Mouse (Mus musculus): ENCODE measurements around the gene 4930404N11Rik. TPM values are rescaled to one million over a fixed set of nuclear protein-coding genes. Genes with fewer than 3 reads are reported as not detected.

4930404N11Rik gene
- 5.0 to 8.0 TPM (median 6.8 TPM) in 4 replicates for total RNA-seq (2023)

DNA sequence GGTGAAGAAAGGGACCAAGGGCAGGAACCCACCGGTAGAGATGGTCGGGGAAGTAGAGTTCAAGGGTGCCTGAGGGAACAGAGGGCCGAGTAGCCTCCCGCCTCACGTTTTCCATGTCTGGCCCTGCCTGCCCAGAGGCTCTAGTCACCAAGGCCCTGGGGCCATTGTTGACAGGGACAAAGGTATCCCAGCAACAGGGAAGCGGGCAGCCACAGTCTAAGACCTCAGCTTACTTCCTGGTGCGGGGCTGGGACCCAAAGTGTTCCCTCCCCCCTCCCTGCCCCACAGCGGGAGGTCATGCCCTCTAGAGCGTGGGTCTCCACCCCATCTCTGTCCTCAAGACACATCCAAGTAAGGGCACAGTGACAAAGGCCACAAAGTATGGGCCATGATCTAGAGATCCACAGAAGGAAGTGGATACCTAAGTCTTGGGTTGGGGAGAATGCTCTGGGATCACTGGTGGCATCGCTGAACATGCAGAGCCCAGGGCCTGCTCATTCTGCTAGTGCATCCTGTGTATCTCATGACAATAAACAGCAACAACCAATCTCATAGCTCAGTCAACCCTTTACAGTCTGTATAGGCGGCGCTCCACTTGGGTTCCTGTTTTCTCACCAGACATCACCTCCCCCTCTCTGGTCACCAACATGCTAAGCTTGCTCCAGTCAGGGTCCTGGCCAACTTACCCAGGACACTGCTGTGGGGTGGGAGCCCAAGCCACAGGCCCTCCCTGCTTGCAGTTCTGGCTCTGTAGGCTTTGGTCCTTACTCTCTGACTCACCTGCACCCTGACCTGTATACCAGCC, at the start of gene 4930404N11Rik:
Gene 4930404N11Rik (minus strand): TSS at position 145 of the 805 bp plus-strand sequence.

GRCm38 (mm10) chr10:81392781-81393185, 27.2 kb upstream of the 4930404N11Rik start, which contains the start of gene Smim24:
TSS of gene Smim24 (plus strand) at chr10:81393051.

DNA sequence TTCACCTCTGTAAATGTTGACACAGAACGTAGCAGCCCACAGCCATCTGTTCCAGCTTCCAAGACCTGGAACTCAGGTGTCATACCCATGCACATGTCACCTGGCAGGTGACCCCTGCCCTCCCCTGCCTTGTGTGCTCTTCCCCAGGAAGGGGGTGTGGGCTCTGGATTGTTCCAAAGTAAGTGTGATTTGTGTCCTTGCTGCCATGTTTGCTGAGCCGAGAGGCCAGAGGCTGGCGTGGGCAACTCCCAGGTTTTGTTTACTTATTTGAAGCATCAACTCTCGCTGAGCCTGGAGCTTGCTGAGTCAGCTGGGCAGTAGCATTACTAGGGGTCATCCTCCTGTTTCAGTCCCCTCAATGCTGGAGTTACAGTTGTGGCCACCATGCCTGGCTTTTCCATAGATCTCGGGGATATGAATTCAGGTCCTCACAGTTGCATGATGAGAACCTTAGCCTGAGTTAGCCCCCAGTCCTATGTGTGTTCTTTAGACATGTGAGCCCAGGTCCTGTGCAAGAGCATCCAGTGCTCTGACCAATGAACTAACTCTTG, 23.0 kb upstream of the 4930404N11Rik start, which contains the start of gene Gm48552:
Gene Gm48552 (plus strand): TSS at position 501 of the 551 bp plus-strand sequence.

GRCm38 (mm10) chr10:81383802-81384604, 18.4 kb upstream of the 4930404N11Rik start, which contains the start of the genes Dohh and Gm48551:
TSS of gene Dohh (plus strand) at chr10:81384428.
TSS of gene Gm48551 (plus strand) at chr10:81384466.

GRCm38 (mm10) chr10:81377793-81378552, 12.4 kb upstream of the 4930404N11Rik start, which contains the start of gene Fzr1:
TSS of gene Fzr1 (minus strand) at chr10:81378516.

GRCm38 (mm10) chr10:81356991-81357844, 8.4 kb downstream of the 4930404N11Rik start, which contains the start of gene Mfsd12:
TSS of gene Mfsd12 (plus strand) at chr10:81357491.

GRCm38 (mm10) chr10:81350351-81351063, 15.1 kb downstream of the 4930404N11Rik start, which contains the start of gene Hmg20b:
TSS of gene Hmg20b (minus strand) at chr10:81350480.

GRCm38 (mm10) chr10:81342686-81343505, 22.7 kb downstream of the 4930404N11Rik start, which contains the start of gene Gipc3:
TSS of gene Gipc3 (minus strand) at chr10:81343266.

DNA sequence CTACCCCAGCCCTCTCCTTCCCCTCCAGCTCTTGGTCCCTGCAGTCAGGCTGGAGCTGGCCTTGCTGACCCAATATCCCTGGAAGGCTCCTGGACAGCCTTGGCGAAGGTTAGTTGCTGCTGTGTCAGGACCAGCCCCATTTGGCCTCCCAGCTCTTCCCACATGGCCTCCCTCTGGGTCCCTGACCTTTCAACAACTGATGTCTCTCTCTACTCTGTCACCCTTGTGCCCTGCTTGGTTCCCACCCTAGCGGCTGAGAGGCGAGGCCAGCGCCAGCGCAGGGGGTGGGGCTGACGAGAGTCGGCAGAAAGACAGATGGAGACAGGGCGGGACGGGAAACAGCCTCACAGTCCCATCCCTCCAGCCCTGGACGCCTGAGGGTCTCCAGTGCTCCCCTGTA, 37.2 kb downstream of the 4930404N11Rik start, which contains the start of gene Tbxa2r:
Gene Tbxa2r (plus strand): TSS at position 346 of the 400 bp plus-strand sequence.

DNA sequence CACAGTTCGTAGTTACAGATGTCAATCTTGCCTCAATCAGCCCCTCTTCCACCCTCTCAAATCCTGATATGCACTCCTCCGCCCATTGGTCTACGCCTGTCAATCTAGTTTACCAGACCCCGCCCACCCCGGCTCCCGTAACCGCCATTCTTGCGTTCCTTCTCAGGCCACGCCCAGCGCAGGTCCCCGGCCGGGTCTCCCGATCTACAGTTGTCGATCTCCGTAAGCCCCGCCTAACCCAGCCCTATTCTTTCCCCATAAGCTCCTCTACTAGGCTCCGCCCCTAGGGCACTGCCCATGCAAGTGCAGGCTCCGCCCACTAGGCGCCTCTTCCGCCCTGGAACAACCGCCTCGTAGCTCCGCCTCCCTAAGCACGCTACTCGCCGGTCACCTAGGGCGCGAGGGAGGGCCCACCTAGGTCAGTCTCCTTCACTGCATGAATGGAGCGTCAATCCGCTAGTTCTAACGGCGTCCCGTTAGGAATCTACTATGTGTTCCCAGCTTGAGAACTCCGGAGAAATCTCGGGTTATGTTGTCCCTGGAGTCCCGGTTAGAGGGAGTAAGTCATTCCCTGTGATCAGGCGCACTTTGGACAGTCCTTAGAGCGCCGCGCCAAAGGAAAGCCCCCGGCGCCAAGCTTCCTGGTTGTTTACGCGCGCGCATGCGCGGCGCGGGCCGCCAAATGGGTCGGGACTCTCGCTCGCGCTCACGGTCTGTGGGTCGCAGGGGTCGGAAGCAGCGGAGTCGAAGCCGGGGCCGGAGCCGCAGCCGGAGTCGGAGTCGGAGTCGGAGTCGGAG, 44.9 kb downstream of the 4930404N11Rik start, which contains the start of gene Cactin:
Gene Cactin (plus strand): TSS at position 554 of the 798 bp plus-strand sequence.

Other genes with a start within 250 kb of the 4930404N11Rik start
- gene Zbtb7a, start 230.6 kb downstream of the 4930404N11Rik start, total RNA-seq (2023) = 102 to 107 TPM (median 105 TPM) in 4 replicates
- 60.6 to 70.8 TPM (median 66.5 TPM) in 4 replicates for gene Pias4, start 197.9 kb downstream of the 4930404N11Rik start, total RNA-seq (2023)
- gene Eef2, start 189.2 kb downstream of the 4930404N11Rik start, total RNA-seq (2023) = 1,970 to 2,090 TPM (median 2,027 TPM) in 4 replicates
- gene Dapk3, start 182.8 kb downstream of the 4930404N11Rik start, total RNA-seq (2023) = 79.2 to 84.3 TPM (median 81.9 TPM) in 4 replicates
- gene 4930442H23Rik, start 182.0 kb downstream of the 4930404N11Rik start, total RNA-seq (2023) = not detected in 4 replicates
- not detected in 4 replicates for gene Nmrk2, start 163.8 kb downstream of the 4930404N11Rik start, total RNA-seq (2023)
- gene Atcay, start 135.0 kb downstream of the 4930404N11Rik start, total RNA-seq (2023) = not detected in 4 replicates
- 4.3 to 6.4 TPM (median 4.6 TPM) in 4 replicates for gene Zfr2, start 132.7 kb downstream of the 4930404N11Rik start, total RNA-seq (2023)
- gene Matk, start 112.9 kb downstream of the 4930404N11Rik start, total RNA-seq (2023) = 25.9 to 37.1 TPM (median 29.9 TPM) in 4 replicates
- 120 to 145 TPM (median 129 TPM) in 4 replicates for gene Mrpl54, start 98.9 kb downstream of the 4930404N11Rik start, total RNA-seq (2023)
- gene Apba3, start 98.9 kb downstream of the 4930404N11Rik start, total RNA-seq (2023) = 22.1 to 30.5 TPM (median 26.9 TPM) in 4 replicates
- gene Tjp3, start 74.2 kb downstream of the 4930404N11Rik start, total RNA-seq (2023) = 11.7 to 14.1 TPM (median 12.2 TPM) in 4 replicates
- gene Pip5k1c, start 72.9 kb downstream of the 4930404N11Rik start, total RNA-seq (2023) = 147 to 164 TPM (median 158 TPM) in 4 replicates
- gene Cactin, start 44.7 kb downstream of the 4930404N11Rik start, total RNA-seq (2023) = 45.5 to 50.8 TPM (median 48.1 TPM) in 4 replicates
- 3.3 to 4.4 TPM (median 3.7 TPM) in 4 replicates for gene Tbxa2r, start 37.1 kb downstream of the 4930404N11Rik start, total RNA-seq (2023)
- gene Gipc3, start 22.6 kb downstream of the 4930404N11Rik start, total RNA-seq (2023) = 0.57 to 1.1 TPM (median 0.80 TPM) in 4 replicates
- 71.5 to 76.8 TPM (median 75.7 TPM) in 4 replicates for gene Hmg20b, start 15.3 kb downstream of the 4930404N11Rik start, total RNA-seq (2023)
- gene Mfsd12, start 8.3 kb downstream of the 4930404N11Rik start, total RNA-seq (2023) = 8.7 to 13.6 TPM (median 9.9 TPM) in 4 replicates
- 41.9 to 52.4 TPM (median 51.6 TPM) in 4 replicates for gene Fzr1, start 12.7 kb upstream of the 4930404N11Rik start, total RNA-seq (2023)
- 37.0 to 49.1 TPM (median 44.0 TPM) in 4 replicates for gene Dohh, start 18.6 kb upstream of the 4930404N11Rik start, total RNA-seq (2023)
- 1.4 to 3.0 TPM (median 2.2 TPM) in 4 replicates for gene Gm48551, start 18.6 kb upstream of the 4930404N11Rik start, total RNA-seq (2023)
- 2.3 to 8.8 TPM (median 6.4 TPM) in 4 replicates for gene Gm48552, start 23.2 kb upstream of the 4930404N11Rik start, total RNA-seq (2023)
- gene Smim24, start 27.2 kb upstream of the 4930404N11Rik start, total RNA-seq (2023) = 4.3 to 8.4 TPM (median 7.4 TPM) in 4 replicates
- gene Nfic, start 89.8 kb upstream of the 4930404N11Rik start, total RNA-seq (2023) = 18.3 to 24.4 TPM (median 19.5 TPM) in 4 replicates
- gene Celf5, start 116.9 kb upstream of the 4930404N11Rik start, total RNA-seq (2023) = not detected in 4 replicates
- 99.6 to 113 TPM (median 106 TPM) in 4 replicates for gene Ncln, start 130.6 kb upstream of the 4930404N11Rik start, total RNA-seq (2023)
- 48.2 to 59.1 TPM (median 54.6 TPM) in 4 replicates for gene S1pr4, start 134.3 kb upstream of the 4930404N11Rik start, total RNA-seq (2023)
- gene Gna15, start 158.4 kb upstream of the 4930404N11Rik start, total RNA-seq (2023) = 5.1 to 6.6 TPM (median 5.9 TPM) in 4 replicates
- gene Gna11, start 179.4 kb upstream of the 4930404N11Rik start, total RNA-seq (2023) = 24.1 to 34.4 TPM (median 29.1 TPM) in 4 replicates
- 294 to 321 TPM (median 315 TPM) in 4 replicates for gene Aes, start 193.7 kb upstream of the 4930404N11Rik start, total RNA-seq (2023)
- 2.8 to 6.0 TPM (median 4.1 TPM) in 4 replicates for gene Tle2, start 208.7 kb upstream of the 4930404N11Rik start, total RNA-seq (2023)
- gene Tle6, start 235.3 kb upstream of the 4930404N11Rik start, total RNA-seq (2023) = 2.2 to 2.5 TPM in 2 of 4 replicates, not detected in the others
- 2.7 to 4.5 TPM (median 3.1 TPM) in 4 replicates for gene BC025920, start 240.5 kb upstream of the 4930404N11Rik start, total RNA-seq (2023)

All from B cell, adult 62 days (primary cell).